Mouse (Mus musculus) left cerebral cortex, postnatal 10 days (tissue): ENCODE results near the gene Dtx2. TPM values are rescaled to one million over a fixed set of nuclear protein-coding genes. Genes with fewer than 3 reads are reported as not detected.
A peak's percentile ranks its signal among the peaks of the same experiment; 100 is the strongest.

Source experiments
- DNase-seq, 2 experiments: peaks; one replicate each; pipeline ENCODE4 v3.0.0; 2021 to 2022; ENCODE audit warnings: low spot score in 2 of 2, mixed read lengths in 1 of 2; ENCODE audit errors: extremely low spot score in 1 of 2
- intact Hi-C: fragments of 180-260 bp; cut with DNase I; formaldehyde crosslinking; loops from one replicate; pipeline ENCODE4 v1.15.1; 2025
- total RNA-seq, 2 experiments: library from RNA; stranded (reverse); gene quantifications; 2 replicates each; pipeline ENCODE4 v1.2.3; 2021

The Dtx2 gene
- total RNA-seq: 1 to 10 TPM; 9.3 to 9.4 TPM

GRCm38 (mm10) chr5:135994725-135995687 lies at the start of gene Dtx2:
Gene Dtx2, plus strand, starts transcription at chr5:135994800.
- peak; percentile 91 to 93 for DNase-seq
- intact Hi-C loops: no loop called here

GRCm38 (mm10) chr5:135945916-135946408 lies 48.6 kb upstream of the Dtx2 start:
- intact Hi-C loops: no loop called here

GRCm38 (mm10) chr5:135946621-135947020 lies 48.0 kb upstream of the Dtx2 start:
- intact Hi-C loops: no loop called here
- no peak for DNase-seq

More at GRCm38 (mm10) chr5:135945916-135946408, 48.6 kb upstream of the Dtx2 start:
- peak in 1 of 2 experiments; percentile 63 for DNase-seq

- peak in 1 of 2 experiments; percentile 22 for DNase-seq
- intact Hi-C loops: no loop called here
Observed at GRCm38 (mm10) chr5:135950710-135951412, 43.7 kb upstream of the Dtx2 start.

- intact Hi-C loops: no loop called here
- no peak for DNase-seq
Observed at GRCm38 (mm10) chr5:135951660-135952059, 42.9 kb upstream of the Dtx2 start.

- intact Hi-C loops: no loop called here
- no peak for DNase-seq
Observed at GRCm38 (mm10) chr5:135952830-135953229, 41.8 kb upstream of the Dtx2 start.

- intact Hi-C loops: no loop called here
- DNase-seq: no peak
Observed at GRCm38 (mm10) chr5:135956300-135957206, 38.0 kb upstream of the Dtx2 start.

GRCm38 (mm10) chr5:135957207-135957974 lies 37.2 kb upstream of the Dtx2 start:
- DNase-seq: peak; percentile 95 to 96
- intact Hi-C loops: no loop called here

GRCm38 (mm10) chr5:135958367-135958766 lies 36.2 kb upstream of the Dtx2 start:
- DNase-seq: no peak
- intact Hi-C loops: no loop called here

GRCm38 (mm10) chr5:135959911-135960310 lies 34.7 kb upstream of the Dtx2 start:
- intact Hi-C loops: no loop called here
- DNase-seq: no peak

- intact Hi-C loops: no loop called here
- DNase-seq: no peak
Observed at GRCm38 (mm10) chr5:135960909-135961635, 33.5 kb upstream of the Dtx2 start.

GRCm38 (mm10) chr5:135962125-135962491 lies 32.5 kb upstream of the Dtx2 start:
- DNase-seq: no peak
- intact Hi-C loops: no loop called here

- DNase-seq: peak; percentile 97 to 99
- intact Hi-C loops: no loop called here
Observed at GRCm38 (mm10) chr5:135962492-135963279, 31.9 kb upstream of the Dtx2 start.

GRCm38 (mm10) chr5:135963280-135963627 lies 31.3 kb upstream of the Dtx2 start:
- intact Hi-C loops: no loop called here

GRCm38 (mm10) chr5:135965501-135965930 lies 29.1 kb upstream of the Dtx2 start:
- intact Hi-C loops: no loop called here
- peak in 1 of 2 experiments; percentile 61 for DNase-seq

More at GRCm38 (mm10) chr5:135963280-135963627, 31.3 kb upstream of the Dtx2 start:
- DNase-seq: no peak

- no peak for DNase-seq
- intact Hi-C loops: no loop called here
Observed at GRCm38 (mm10) chr5:135966866-135967265, 27.7 kb upstream of the Dtx2 start.

- intact Hi-C loops: no loop called here
- no peak for DNase-seq
Observed at GRCm38 (mm10) chr5:135968781-135969180, 25.8 kb upstream of the Dtx2 start.
